Mouse (Mus musculus) layer of hippocampus, adult 2 months (tissue): ENCODE data around the gene Cped1. TPM values are rescaled to one million over a fixed set of nuclear protein-coding genes. Genes with fewer than 3 reads are reported as not detected.
A peak's percentile ranks its signal among the peaks of the same experiment; 100 is the strongest.

Experiments
- DNase-seq, 2 experiments: peaks; one replicate each; pipeline ENCODE4 v3.0.0; 2022; ENCODE audit warnings: low spot score in 2 of 2
- H3K27ac ChIP-seq: fragments of 200-600 bp; 2 replicates; pipeline ENCODE4 v1.8.1; 2022
- H3K4me3 ChIP-seq: fragments of 200-600 bp; 2 replicates; pipeline ENCODE4 v1.8.1; 2022; ENCODE audit warnings: mild to moderate bottlenecking
- CTCF ChIP-seq: fragments of 200-600 bp; conservative IDR thresholded peaks from 2 replicates; pipeline ENCODE4 v1.8.1; 2022; ENCODE audit warnings: antibody characterized with exemption, mild to moderate bottlenecking, moderate library complexity
- total RNA-seq, 2 experiments: library from RNA; stranded (reverse); gene quantifications; 2 replicates each; pipeline ENCODE4 v1.2.3; 2021

The Cped1 gene
- total RNA-seq, 2 experiments from 2014 or later = 2.5 to 3.5 TPM

DNA sequence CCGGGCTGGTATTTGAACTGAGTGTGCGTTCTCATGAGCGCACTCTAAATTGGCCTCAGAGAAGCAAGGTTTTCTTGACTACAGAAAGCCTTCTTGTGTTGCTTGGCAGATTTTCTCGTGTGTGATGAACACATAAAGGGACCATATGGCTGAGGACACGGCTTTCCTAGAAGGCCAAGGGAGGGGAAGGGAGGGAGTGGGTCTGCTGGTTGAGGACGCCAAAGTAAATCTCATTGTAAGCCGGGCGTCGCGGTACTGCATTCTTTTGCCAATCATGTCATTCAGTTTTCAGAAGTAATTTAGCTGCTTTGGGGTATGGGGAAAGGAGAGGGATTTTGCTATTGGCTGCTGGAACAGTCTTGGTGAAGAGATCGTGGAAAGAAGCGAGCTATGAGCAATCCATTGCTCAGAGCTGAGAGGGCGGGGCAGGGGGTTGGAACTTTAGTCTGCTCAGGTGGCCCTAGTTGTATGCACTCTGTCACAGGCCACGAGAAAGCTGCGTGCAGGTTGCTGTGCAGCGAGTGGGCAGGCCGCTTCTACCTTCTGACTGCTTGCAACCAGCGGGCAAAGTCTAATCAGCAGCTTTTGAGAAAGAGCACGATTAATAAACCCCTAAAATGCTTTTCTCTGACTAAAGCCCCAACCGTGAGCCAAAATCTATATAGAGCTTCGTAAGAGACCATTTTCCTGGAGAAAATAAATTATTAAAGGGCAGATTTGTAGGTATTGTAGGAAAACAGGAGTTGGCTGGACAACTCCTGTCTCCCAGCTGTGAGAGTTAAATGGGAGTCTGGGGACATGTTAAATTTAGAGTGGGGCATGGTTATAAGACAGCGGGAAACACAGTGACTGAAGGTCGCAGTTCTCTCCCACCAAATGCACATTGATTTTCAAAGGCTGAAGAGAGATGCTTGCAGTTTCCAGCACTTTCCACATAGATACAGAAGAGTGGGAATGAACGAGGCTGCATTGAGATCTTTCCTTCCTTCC, 203.9 kb downstream of the Cped1 start:
- Histone ChIP-seq H3K4me3 (no peak overlapping the region), H3K27ac (no peak overlapping the region)
- no peak for TF ChIP-seq CTCF
- DNase-seq = no peak

DNA sequence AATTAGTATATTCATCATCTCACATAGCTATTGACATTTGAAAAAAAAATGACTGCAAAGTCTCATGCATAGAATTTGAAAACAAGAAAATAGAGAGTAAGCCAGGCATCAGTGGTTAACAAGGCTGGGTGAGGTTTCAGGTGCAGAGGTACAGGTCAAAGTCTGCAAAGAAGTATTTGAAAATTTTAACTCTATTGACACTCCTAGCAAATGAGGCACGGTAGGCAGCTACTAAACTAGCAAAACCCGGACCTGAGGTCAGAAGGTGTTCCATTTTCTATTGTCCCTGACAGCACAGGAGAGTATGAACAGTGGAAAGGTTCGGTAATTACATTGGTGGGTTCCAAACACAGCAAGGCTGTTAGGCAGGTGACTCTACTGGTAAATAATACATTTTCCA, 212.9 kb downstream of the Cped1 start:
- no peak for DNase-seq
- no peak for TF ChIP-seq CTCF
- no peak overlapping the region for H3K27ac ChIP-seq
- H3K4me3 ChIP-seq = no peak overlapping the region

DNA sequence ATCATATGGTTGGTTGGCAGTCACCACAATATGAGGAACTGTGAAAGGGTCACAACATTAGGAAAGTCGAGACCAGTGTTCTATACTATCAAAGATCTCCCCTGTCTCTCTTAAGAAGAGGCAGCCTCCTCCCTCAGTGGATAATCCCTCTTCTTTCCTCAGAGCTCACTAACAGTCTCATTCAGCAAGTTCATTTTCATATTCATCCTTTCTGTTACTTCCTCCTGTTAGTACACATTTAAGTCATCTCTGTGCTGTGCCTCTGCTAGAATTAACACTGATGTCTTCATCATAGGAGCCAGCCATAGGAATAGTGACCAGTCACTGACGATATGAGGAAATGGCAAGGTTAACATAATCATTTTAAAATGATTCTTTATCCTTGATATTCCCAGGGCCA, 213.8 kb downstream of the Cped1 start:
- no peak overlapping the region for H3K4me3 ChIP-seq
- no peak for DNase-seq
- H3K27ac ChIP-seq = no peak overlapping the region
- TF ChIP-seq CTCF = no peak

DNA sequence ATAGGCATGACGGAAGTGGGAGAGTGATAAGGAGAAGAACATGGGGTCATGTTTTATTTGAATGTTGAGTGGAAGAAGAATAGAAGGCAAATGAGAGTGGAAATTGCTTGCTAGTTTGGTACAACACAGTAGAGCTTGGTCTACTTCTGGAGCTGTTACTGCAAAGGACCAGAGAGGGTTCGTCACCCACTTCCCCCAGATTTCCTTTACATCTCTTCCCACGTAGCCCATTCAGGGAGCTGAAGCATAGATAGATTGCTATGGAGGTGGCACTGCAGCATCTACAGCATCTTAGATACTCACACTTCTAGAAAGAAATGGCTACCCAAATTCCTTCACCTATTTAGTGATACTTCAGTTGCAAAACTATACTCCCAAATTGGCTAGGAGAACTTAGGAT, 214.4 kb downstream of the Cped1 start:
- DNase-seq = no peak
- no peak for TF ChIP-seq CTCF
- Histone ChIP-seq H3K4me3 (no peak overlapping the region), H3K27ac (no peak overlapping the region)

DNA sequence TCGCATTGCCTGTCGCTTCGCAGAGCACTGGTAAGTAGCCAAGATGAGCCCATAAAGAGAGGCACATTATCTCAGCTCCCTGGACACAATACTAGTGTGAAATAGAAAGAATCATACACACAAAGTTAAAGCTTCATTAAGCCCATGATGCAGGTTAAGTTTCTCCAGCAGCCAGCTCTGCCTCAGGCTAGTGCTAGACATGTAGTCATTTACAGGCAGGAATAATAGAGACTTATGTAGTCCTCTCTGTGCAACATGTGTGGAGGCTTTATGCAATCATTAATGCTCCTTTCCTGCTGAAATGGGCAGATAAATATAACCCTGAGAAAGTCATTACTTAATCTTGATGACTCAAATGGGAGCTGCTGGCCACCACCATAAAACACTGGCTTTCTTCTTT, 216.2 kb downstream of the Cped1 start:
- no peak for TF ChIP-seq CTCF
- H3K27ac ChIP-seq = no peak overlapping the region
- no peak for DNase-seq
- no peak overlapping the region for H3K4me3 ChIP-seq

DNA sequence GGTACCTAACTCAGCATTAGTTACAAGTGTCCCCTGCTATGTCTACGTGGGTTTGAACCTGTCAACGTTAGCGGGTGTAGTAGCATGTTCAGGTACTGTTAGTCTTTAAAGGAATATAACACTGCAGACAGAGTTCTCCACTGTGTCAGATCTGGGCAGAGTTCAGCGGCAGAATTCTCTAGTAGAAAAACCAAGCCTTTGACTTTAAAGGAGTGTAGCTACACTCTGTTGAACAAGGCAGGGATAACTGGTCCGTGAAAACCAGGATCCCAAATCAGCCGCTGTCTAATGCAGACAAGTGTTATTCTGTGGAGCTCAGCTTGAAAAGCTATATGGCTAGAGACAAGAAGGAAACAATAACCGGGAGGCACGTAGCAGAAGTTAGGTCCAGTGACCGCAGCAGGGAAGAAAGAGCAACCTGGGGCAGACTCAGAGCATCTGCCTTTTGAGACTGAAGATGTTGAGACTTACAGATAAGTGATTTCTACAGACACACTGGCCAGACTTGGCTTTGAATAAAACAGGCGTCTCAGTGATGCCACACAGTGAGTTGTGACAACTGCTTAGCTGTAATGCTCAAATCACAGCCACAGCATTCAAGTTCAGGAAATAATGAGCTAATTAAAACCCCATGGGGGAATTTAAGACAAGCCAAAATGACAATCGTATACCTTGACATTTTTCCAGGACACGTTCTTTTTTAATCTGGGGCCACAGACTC, 219.5 kb downstream of the Cped1 start:
- no peak for DNase-seq
- no peak for TF ChIP-seq CTCF
- Histone ChIP-seq H3K27ac (no peak overlapping the region), H3K4me3 (peak overlapping the region; percentile 38)

DNA sequence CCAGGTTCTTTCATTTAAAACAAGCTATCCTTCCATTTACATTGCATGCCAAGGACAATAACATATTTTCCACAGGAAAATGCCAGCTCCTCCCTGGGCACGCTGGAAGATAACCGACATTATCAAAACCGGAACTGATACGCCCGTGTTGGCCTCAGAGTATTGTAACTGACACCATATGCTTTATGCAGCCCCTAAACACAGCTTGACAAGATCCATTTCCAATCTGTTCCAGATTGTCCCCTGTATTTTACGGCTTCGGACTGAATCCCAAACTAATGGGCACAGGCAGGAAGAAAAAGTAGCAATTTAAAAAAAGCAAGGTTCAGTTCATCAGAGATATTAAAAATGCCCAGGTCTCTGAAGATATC, 220.0 kb downstream of the Cped1 start:
- Histone ChIP-seq H3K27ac (no peak overlapping the region), H3K4me3 (peak overlapping the region; percentile 38)
- no peak for DNase-seq
- TF ChIP-seq CTCF = no peak

DNA sequence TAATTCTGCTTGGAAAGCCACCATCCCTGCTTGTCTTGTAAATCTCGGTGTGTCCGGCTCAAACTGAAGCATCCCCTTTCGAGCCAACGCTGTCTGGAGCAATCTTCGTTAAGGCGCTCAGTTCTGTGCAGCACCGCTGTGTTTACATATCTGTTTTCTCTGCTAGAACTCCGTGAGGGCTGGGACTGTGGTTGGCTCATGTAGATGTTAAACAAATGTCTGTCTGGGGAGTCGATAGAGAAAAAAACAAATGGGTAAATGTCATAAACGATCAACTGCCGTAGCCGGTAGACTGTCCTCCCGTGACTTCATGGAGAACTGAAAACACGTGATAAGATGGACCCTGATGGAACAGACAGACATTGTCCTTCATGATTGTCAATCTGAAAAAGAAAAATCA, 220.5 kb downstream of the Cped1 start:
- TF ChIP-seq CTCF = no peak
- Histone ChIP-seq H3K27ac (peak overlapping the region; percentile 36; the same call in 1 of the 2 replicates), H3K4me3 (peak overlapping the region; percentile 38)
- no peak for DNase-seq

DNA sequence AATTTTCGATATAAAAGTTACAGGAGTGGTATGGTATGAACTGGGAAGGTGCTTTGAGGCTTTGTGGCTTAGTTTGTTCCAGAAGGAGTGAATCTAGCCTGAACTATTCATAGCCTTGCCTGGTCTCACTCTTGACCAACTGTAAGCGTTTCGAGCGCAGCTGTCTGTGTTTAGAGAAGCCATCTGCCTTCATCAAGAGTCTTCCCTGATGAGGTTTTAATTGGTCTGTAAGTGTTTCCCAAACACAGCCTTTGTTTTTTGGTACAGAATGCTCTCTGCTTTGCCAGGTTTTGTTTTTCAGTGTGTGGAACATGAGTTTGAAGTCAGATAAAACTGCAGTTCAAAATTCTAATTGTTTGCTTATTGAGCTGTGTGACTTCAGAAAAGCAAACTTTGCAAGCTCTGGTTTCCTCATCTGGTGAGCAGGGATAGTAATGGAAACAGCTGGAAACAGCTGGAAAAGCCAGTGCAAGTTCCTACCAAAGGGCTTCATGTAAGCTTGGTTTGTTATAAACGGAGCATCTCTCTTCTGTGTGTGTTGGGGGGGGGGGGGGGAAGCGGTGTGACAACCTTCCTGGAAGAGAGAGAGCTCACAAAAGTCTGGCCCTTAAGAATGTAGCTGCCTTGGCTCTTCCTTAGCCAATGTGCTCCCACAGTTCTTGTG, 221.0 kb downstream of the Cped1 start:
- Histone ChIP-seq H3K27ac (peak overlapping the region; percentile 36; the same call in 1 of the 2 replicates), H3K4me3 (peak overlapping the region; percentile 38)
- peak; percentile 46 to 48 for DNase-seq
- no peak for TF ChIP-seq CTCF

DNA sequence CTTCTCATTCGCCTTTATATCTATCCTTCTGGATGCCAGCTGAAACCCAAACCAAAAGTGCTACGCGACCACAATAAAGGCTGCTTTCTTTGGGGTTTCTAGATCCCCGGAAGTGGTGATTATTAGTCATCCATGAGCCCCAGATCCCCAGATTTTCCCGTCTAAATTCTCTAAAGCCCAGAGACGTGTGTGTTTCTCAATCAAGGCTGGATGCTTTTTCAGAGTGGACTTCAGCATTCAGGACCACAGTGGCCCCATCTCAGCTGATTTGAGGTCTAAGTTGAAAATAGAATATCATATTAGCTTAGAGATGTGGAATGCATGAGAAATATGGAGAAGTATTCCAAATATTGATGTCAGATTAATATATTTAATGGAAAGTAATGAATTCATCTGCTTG, 226.4 kb downstream of the Cped1 start:
- DNase-seq = no peak
- Histone ChIP-seq H3K27ac (no peak overlapping the region), H3K4me3 (no peak overlapping the region)
- no peak for TF ChIP-seq CTCF

DNA sequence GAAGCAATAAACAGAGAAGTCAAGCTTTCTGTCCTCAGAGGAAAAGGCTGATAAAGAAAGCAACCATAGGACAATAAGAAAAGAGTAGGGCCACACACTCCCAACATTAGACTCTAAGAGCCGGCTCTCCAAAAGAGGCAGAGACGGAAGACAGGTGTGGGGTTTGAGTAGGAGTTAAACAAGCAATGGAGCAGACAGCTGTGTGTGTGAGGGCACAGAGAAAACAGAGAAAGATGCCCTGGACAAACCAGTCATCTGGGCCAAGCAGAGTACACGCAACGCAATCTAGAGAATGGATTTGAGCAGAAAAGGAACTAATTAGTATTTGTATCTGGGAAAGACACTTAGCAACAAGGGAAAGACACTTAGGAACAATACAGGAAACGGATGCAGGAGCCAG, 227.5 kb downstream of the Cped1 start:
- no peak for DNase-seq
- TF ChIP-seq CTCF = no peak
- H3K4me3 ChIP-seq = no peak overlapping the region

DNA sequence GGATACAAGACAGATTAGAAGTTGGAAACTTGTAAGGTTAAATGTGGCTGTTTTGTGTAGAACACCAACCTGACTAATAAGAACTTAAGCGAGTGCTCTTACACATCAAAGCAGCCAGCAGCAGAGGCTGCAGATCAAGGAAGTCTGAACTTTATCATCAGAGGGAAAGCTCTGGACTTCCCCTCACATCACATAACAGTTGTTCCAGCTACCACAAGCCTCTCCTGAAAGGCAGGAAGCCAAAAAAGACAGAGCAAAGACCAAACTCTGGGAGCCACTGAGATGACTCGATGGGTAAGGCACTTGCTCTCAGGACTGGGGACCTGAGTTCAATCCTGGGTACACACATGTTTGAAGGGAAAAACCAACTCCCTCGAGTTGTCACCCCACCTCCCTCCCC, 228.1 kb downstream of the Cped1 start:
- DNase-seq = no peak
- H3K4me3 ChIP-seq = no peak overlapping the region
- H3K27ac ChIP-seq = no peak overlapping the region
- no peak for TF ChIP-seq CTCF

More for the DNA sequence above, 227.5 kb downstream of the Cped1 start:
- H3K27ac ChIP-seq = no peak overlapping the region

DNA sequence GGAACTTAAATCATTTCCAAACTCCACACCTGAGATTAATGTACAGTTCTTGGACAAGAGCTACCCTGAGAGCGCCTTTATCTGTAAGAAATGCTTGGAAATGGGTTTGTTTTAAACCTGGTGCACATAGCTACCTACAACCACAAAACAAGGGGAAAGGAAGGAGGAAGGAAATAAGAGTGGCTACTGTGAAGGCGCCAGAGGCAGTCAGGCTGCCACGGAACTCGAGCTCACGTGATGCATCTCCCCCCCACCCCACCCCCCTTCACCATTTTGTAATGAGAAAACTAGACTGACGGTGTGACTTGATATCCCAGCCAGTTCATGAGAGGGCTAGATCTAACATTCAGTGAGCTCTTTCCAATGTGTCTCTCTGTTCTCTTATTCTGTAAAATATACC, 228.9 kb downstream of the Cped1 start:
- TF ChIP-seq CTCF = no peak
- DNase-seq = no peak
- Histone ChIP-seq H3K4me3 (no peak overlapping the region), H3K27ac (no peak overlapping the region)
